Mouse (Mus musculus): Measurements from ENCODE around the gene Vps53. TPM values are rescaled to one million over a fixed set of nuclear protein-coding genes. Genes with fewer than 3 reads are reported as not detected.
A peak's percentile ranks its signal among the peaks of the same experiment; 100 is the strongest.

Gene Vps53
- 7.0 and 9.4 TPM in 2 replicates for polyA plus RNA-seq (2012; rRNA removed)
- polyA plus RNA-seq (2014; fragmentation: Nextera tagmentation; extraction: Ambion mirVana), result 12.7 and 15.4 TPM in 2 replicates

DNA sequence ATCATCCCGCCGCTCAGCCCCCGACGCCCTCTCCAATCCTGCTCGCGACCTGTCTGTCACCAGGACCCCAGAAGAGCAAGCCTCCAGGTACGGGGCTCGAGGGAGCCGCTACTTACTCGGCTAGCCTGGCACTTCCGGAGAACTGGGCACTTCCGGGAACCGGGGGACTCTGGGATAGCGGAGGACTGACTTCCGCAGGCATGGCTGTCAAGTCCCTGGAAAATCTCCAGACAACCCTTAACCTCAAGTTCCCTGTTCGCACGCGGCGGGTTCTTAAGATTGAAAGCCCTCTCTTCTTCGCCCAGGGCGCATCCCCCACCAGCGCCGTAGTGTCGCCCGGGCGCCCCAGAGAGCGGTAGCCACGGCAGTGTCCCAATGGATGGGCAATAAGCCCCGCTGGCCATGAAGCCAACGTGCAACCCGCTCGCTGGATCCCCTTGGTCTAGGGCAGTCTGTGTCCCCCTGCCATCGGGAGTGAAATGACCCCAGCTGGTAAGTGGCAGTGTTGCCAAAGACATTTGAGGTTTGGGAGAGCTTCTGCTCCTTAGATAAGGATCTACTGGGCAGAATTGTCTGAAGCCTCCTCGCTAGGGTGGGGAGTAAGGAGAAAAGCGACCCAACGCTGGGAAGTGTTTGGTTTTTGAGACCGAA, at the start of gene Vps53, which contains the start of gene Fam57a:
TSS of gene Vps53 (minus strand) at position 153 of the 651 bp plus-strand sequence.
TSS of gene Fam57a (plus strand) at position 177 of the 651 bp plus-strand sequence.
- Histone ChIP-seq H3K4me3 (ENCODE audit: insufficient read depth in 1 of 2, low read depth in 2 of 2, low read length in 2 of 2) (peak within 1 kb of the TSS; percentile 98), H3K27ac (peak within 1 kb of the TSS; percentile 59), H3K4me1 (replicated peaks; ENCODE audit: control insufficient read depth in 2 of 2, insufficient read depth in 2 of 2, low read length in 1 of 2) (peaks cover 5 to 9% of the 10 kb centered on the region in 2 experiments), H3K27me3 (ENCODE audit: control insufficient read depth, insufficient read depth, low read length) (no peaks in the 10 kb centered on the region), H3K4me2 (ENCODE audit: low read depth) (peak within 1 kb of the TSS; percentile 92), H3K9me3 (ENCODE audit: control insufficient read depth, low read length) (no peaks in the 10 kb centered on the region), H3K9ac (replicated peaks) (peak within 1 kb of the TSS; percentile 87), H3K36me3 (replicated peaks; ENCODE audit: control insufficient read depth, insufficient read depth, low read depth) (no peaks in the 10 kb centered on the region)
- TF ChIP-seq EP300 (IDR thresholded peaks at IDR 0.05; ENCODE audit: low read depth) (no peak), CTCF (IDR thresholded peaks at IDR 0.05; ENCODE audit: low read depth) (no peak)
- peak; percentile 89 for ATAC-seq (ENCODE audit: insufficient read depth)
- under 1% methylated on average over 37 of the region's 37 CpGs for WGBS (ENCODE audit: insufficient replicate concordance)
- peak; percentile 67 to 71 (median 67) for DNase-seq (ENCODE audit: low read depth in 3 of 3, low spot score in 3 of 3)

DNA sequence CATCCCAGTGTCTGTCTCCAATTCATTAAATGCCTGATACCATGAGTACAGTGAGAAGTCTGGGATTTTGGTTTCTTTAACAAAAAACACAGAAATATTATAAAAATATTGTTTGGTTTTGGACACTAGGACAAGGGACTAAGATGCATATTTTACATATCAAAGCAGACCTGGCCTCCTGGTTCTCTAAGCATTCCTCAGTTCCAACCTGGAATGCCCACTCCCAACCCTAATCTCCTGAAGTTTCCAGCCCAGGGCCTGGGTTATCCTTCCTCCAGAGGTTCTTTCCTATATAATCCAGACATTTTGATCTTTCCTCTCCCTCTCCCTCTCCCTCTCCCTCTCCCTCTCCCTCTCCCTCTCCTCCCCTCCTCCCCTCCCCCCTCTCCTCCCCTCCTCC, 45.6 kb upstream of the Vps53 start:
- DNase-seq (ENCODE audit: low read depth in 3 of 3, low spot score in 3 of 3) (no peak), ATAC-seq (ENCODE audit: insufficient read depth) (no peak)
- TF ChIP-seq EP300 (IDR thresholded peaks at IDR 0.05; ENCODE audit: low read depth) (no peak), CTCF (IDR thresholded peaks at IDR 0.05; ENCODE audit: low read depth) (no peak)
- Histone ChIP-seq H3K27ac (no peak overlapping the region), H3K4me2 (ENCODE audit: low read depth) (no peak overlapping the region), H3K4me3 (ENCODE audit: insufficient read depth in 1 of 2, low read depth in 2 of 2, low read length in 2 of 2) (no peak overlapping the region), H3K9ac (replicated peaks) (no peak overlapping the region), H3K36me3 (replicated peaks; ENCODE audit: control insufficient read depth, insufficient read depth, low read depth) (peaks cover 15% of the 10 kb centered on the region), H3K4me1 (replicated peaks; ENCODE audit: control insufficient read depth in 2 of 2, insufficient read depth in 2 of 2, low read length in 1 of 2) (no peaks in the 10 kb centered on the region), H3K27me3 (ENCODE audit: control insufficient read depth, insufficient read depth, low read length) (no peaks in the 10 kb centered on the region), H3K9me3 (ENCODE audit: control insufficient read depth, low read length) (no peaks in the 10 kb centered on the region)

DNA sequence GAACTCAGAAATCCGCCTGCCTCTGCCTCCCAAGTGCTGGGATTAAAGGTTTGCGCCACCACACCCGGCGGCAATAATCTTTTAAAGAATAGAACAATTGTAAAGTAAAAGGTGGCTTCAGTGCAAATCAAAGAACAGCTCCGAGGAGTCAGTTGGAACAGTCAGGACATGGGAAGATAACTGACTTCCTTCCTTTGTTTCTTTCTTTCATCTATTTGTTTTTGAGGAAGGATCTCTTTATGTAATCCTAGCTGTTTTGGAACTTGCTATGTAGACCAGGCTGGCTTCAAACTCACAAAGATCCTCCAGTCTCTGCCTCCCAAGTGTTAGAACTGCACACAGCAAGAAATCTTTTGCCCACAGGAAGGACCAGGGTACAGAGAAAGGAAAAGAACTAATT, 45.2 kb upstream of the Vps53 start:
- Histone ChIP-seq H3K4me1 (replicated peaks; ENCODE audit: control insufficient read depth in 2 of 2, insufficient read depth in 2 of 2, low read length in 1 of 2) (no peaks in the 10 kb centered on the region), H3K9ac (replicated peaks) (no peak overlapping the region), H3K4me3 (ENCODE audit: insufficient read depth in 1 of 2, low read depth in 2 of 2, low read length in 2 of 2) (no peak overlapping the region), H3K27ac (no peak overlapping the region), H3K4me2 (ENCODE audit: low read depth) (no peak overlapping the region), H3K9me3 (ENCODE audit: control insufficient read depth, low read length) (no peaks in the 10 kb centered on the region), H3K27me3 (ENCODE audit: control insufficient read depth, insufficient read depth, low read length) (no peaks in the 10 kb centered on the region), H3K36me3 (replicated peaks; ENCODE audit: control insufficient read depth, insufficient read depth, low read depth) (peaks cover 15% of the 10 kb centered on the region)
- 78% methylated on average over 5 of the region's 5 CpGs for WGBS (ENCODE audit: insufficient replicate concordance)
- TF ChIP-seq CTCF (IDR thresholded peaks at IDR 0.05; ENCODE audit: low read depth) (no peak), EP300 (IDR thresholded peaks at IDR 0.05; ENCODE audit: low read depth) (no peak)
- no peak for ATAC-seq (ENCODE audit: insufficient read depth)
- DNase-seq (ENCODE audit: low read depth in 3 of 3, low spot score in 3 of 3), result no peak

DNA sequence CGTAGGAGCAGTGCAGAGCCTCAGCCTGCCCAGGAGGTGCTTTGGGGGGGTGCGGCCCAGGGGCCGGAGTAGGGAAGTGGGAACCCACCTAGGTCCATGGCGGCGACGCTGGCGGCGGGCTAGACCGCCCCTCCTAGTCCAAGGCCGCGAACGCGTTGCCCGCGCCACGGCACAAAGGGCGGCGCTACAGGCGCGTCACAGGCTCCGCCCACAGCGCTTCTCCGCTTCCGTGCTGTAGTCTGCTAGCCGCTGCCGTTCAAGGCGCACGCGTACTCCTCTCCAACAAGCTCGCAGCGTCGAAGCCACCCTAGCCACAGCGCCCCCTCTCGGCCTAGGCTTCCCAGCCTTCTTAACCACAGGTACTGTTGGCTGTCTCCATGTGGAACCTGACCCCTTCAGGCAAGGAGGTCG, 37.9 kb upstream of the Vps53 start, which contains the start of the genes Dbil5 and Gemin4:
TSS of gene Dbil5 (plus strand) at position 219 of the 411 bp plus-strand sequence.
TSS of gene Gemin4 (minus strand) at position 275 of the 411 bp plus-strand sequence.
- Histone ChIP-seq H3K36me3 (replicated peaks; ENCODE audit: control insufficient read depth, insufficient read depth, low read depth) (peaks cover 9% of the 10 kb centered on the region), H3K4me2 (ENCODE audit: low read depth) (peak within 1 kb of the TSS; percentile 83), H3K4me3 (ENCODE audit: insufficient read depth in 1 of 2, low read depth in 2 of 2, low read length in 2 of 2) (peak within 1 kb of the TSS; percentile 76 to 83), H3K27ac (peak within 1 kb of the TSS; percentile 23), H3K9me3 (ENCODE audit: control insufficient read depth, low read length) (no peaks in the 10 kb centered on the region), H3K9ac (replicated peaks) (peak within 1 kb of the TSS; percentile 81), H3K4me1 (replicated peaks; ENCODE audit: control insufficient read depth in 2 of 2, insufficient read depth in 2 of 2, low read length in 1 of 2) (peaks cover 5 to 15% of the 10 kb centered on the region in 2 experiments; a peak in 3 of 4 replicates), H3K27me3 (ENCODE audit: control insufficient read depth, insufficient read depth, low read length) (no peaks in the 10 kb centered on the region)
- TF ChIP-seq EP300 (IDR thresholded peaks at IDR 0.05; ENCODE audit: low read depth) (no peak), CTCF (IDR thresholded peaks at IDR 0.05; ENCODE audit: low read depth) (peak; percentile 99)
- under 1% methylated on average over 35 of the region's 35 CpGs for WGBS (ENCODE audit: insufficient replicate concordance)
- ATAC-seq (ENCODE audit: insufficient read depth) (peak; percentile 97), DNase-seq (ENCODE audit: low read depth in 3 of 3, low spot score in 3 of 3) (peak; percentile 91 to 94 (median 93))

DNA sequence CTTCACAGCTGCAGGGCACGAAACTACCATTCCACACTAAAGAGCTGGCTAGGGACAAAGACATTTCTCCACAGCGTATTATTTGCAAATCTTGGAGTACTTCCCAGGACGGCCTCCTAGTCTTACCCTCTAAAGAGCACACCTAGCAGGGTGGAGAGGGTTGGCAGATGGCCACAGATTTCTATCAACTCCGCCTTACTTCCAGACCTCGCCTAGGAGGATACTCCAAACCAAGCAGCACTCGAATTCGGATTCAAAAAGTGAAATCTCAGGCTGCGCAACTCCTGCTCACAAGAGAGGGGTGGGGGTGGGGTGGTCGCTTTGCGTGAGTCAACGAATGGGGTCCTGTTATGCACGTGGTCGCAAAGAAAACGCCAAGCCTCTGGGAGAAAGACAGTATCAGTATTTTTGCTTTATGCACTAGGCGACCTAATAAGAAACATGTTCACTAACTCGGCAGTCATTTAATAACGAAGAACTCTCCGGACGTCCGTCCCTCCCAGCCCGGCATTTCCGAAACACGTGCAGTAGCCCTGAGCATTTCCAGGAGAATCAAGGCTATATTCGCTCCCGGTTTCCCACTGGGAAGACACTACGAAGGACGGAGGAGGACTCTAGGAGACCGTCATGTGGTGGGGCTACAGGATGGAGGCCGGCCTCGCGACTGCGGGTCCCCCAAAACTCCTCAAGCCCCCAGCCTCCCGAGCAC, 37.4 kb upstream of the Vps53 start:
- ATAC-seq (ENCODE audit: insufficient read depth) (peak; percentile 7; the same call in 1 of the 2 replicates), DNase-seq (ENCODE audit: low read depth in 3 of 3, low spot score in 3 of 3) (peak; percentile 17 to 36 (median 18))
- H3K4me2 ChIP-seq (ENCODE audit: low read depth), result peak overlapping the region; percentile 83
- no peaks in the 10 kb centered on the region for H3K27me3 ChIP-seq (ENCODE audit: control insufficient read depth, insufficient read depth, low read length)
- WGBS (ENCODE audit: insufficient replicate concordance), result 2% methylated on average over 33 of the region's 33 CpGs
- TF ChIP-seq CTCF (IDR thresholded peaks at IDR 0.05; ENCODE audit: low read depth), result no peak
- H3K9me3 ChIP-seq (ENCODE audit: control insufficient read depth, low read length), result no peaks in the 10 kb centered on the region
- peaks cover 5 to 15% of the 10 kb centered on the region in 2 experiments; a peak in 3 of 4 replicates for H3K4me1 ChIP-seq (replicated peaks; ENCODE audit: control insufficient read depth in 2 of 2, insufficient read depth in 2 of 2, low read length in 1 of 2)
- peak overlapping the region; percentile 76 to 83 for H3K4me3 ChIP-seq (ENCODE audit: insufficient read depth in 1 of 2, low read depth in 2 of 2, low read length in 2 of 2)
- peaks cover 11% of the 10 kb centered on the region for H3K36me3 ChIP-seq (replicated peaks; ENCODE audit: control insufficient read depth, insufficient read depth, low read depth)
- H3K9ac ChIP-seq (replicated peaks), result peak overlapping the region; percentile 81
- H3K27ac ChIP-seq, result peak overlapping the region; percentile 23

Measured in liver, embryonic 14.5 days (tissue).